Mouse (Mus musculus) ES-Bruce4 (cell line): ENCODE data around the gene Endou. TPM values are rescaled to one million over a fixed set of nuclear protein-coding genes. Genes with fewer than 3 reads are reported as not detected.

ENCODE experiments used
- H3K27ac ChIP-seq: 2 replicates; pipeline ENCODE4 v1.5.1; 2012; ENCODE audit warnings: low read length, inconsistent platforms; ENCODE audit not compliant: insufficient read depth
- H3K27me3 ChIP-seq: 2 replicates; pipeline ENCODE4 v1.6.1; 2012; ENCODE audit warnings: mild to moderate bottlenecking, low read length, inconsistent platforms; ENCODE audit not compliant: control insufficient read depth, poor library complexity, insufficient read depth, severe bottlenecking
- H3K36me3 ChIP-seq: 2 replicates; pipeline ENCODE4 v1.6.1; 2012; ENCODE audit warnings: inconsistent platforms, mild to moderate bottlenecking, low read length, moderate library complexity; ENCODE audit not compliant: control insufficient read depth, poor library complexity, insufficient read depth, severe bottlenecking
- H3K4me1 ChIP-seq: one replicate; pipeline ENCODE4 v1.8.1; 2011; ENCODE audit warnings: low read length; ENCODE audit not compliant: control insufficient read depth, insufficient read depth
- H3K4me3 ChIP-seq: 2 replicates; pipeline ENCODE4 v1.5.1; 2011; ENCODE audit warnings: low read depth, mild to moderate bottlenecking, low read length
- H3K9ac ChIP-seq: 2 replicates; pipeline ENCODE4 v1.6.1; 2012; ENCODE audit warnings: low read depth, mild to moderate bottlenecking, inconsistent platforms; ENCODE audit not compliant: poor library complexity, severe bottlenecking
- H3K9me3 ChIP-seq: replicated peaks from 2 replicates; pipeline ENCODE4 v1.6.1; 2012; ENCODE audit warnings: mild to moderate bottlenecking, low read length, inconsistent platforms; ENCODE audit not compliant: control insufficient read depth, poor library complexity, insufficient read depth, severe bottlenecking
- CTCF ChIP-seq: IDR thresholded peaks from one replicate; pipeline ENCODE4 v1.8.1; 2011; ENCODE audit warnings: low read depth, low read length
- EP300 ChIP-seq: IDR thresholded peaks from 2 replicates; pipeline ENCODE4 v1.6.1; 2011; ENCODE audit warnings: low read depth, low read length; ENCODE audit not compliant: insufficient read depth
- POLR2A ChIP-seq: IDR thresholded peaks from one replicate; pipeline ENCODE4 v1.8.1; 2011; ENCODE audit warnings: low read length; ENCODE audit not compliant: insufficient read depth
- polyA plus RNA-seq: library from polyadenylated mRNA; stranded (reverse); fragments of >200 nt; gene quantifications from 2 replicates; pipeline ENCODE4 v1.2.4, GENCODE M21; 2011; ENCODE audit warnings: low read depth; ENCODE audit not compliant: missing spikeins, insufficient read depth, insufficient read length

Gene Endou
- polyA plus RNA-seq, 1 experiment, result 1.2 TPM

GRCm38 (mm10) chr15:97664981-97665668 is 66.0 kb downstream of the Endou start:
- Histone ChIP-seq H3K9ac (no peak overlapping the region), H3K27me3 (no peaks in the 10 kb centered on the region), H3K9me3 (no peaks in the 10 kb centered on the region), H3K4me1 (no peaks in the 10 kb centered on the region), H3K36me3 (no peaks in the 10 kb centered on the region), H3K27ac (no peak overlapping the region), H3K4me3 (no peak overlapping the region)
- TF ChIP-seq POLR2A (no peak), EP300 (no peak), CTCF (peak; percentile 77)

DNA sequence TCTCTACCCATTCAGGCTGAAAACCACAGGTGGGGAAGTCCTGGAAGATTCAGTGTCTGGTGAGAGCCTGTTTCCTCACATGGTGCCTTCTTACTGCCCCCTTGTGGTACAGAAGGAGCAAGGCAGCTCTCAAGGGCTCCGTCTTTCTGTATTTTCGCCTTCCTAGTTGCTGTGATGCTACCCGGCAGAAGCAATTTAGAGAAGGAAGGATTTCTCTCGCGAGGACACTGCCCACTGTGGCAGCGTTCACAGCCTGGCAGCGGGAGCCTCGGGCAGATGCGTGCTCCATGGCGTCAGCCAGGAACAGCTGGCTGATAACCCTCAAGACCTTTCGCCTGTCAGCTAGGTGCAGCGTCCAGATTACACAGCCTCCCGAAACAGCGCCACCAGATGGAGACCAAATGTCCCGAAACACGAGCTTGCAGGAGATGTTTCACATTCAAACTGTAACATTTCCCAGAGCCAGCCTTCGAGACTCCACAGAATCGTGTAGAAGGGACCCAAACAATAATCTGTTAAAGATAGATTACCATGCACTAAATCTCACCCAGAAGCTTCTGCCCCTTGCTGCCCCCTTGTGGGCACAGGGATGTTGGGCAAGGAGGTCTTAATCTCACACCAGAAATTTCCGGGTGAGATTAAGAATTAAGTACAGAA is 67.3 kb downstream of the Endou start:
- no peaks in the 10 kb centered on the region for H3K4me1 ChIP-seq
- no peak overlapping the region for H3K27ac ChIP-seq
- no peaks in the 10 kb centered on the region for H3K9me3 ChIP-seq
- peak; percentile 72 for TF ChIP-seq CTCF
- TF ChIP-seq EP300, result no peak
- no peaks in the 10 kb centered on the region for H3K27me3 ChIP-seq
- H3K4me3 ChIP-seq, result peak overlapping the region; percentile 50
- no peak overlapping the region for H3K9ac ChIP-seq
- no peaks in the 10 kb centered on the region for H3K36me3 ChIP-seq

Other genes starting within 250 kb of the Endou start
- 39.6 and 41.7 TPM in 2 replicates for gene Rpap3, start 25.5 kb downstream of the Endou start, polyA plus RNA-seq
- gene Rapgef3, start 36.6 kb upstream of the Endou start, polyA plus RNA-seq, result 3.1 and 3.5 TPM in 2 replicates
- gene Slc48a1, start 47.2 kb upstream of the Endou start, polyA plus RNA-seq, result 16.0 and 17.2 TPM in 2 replicates
- gene Hdac7, start 113.2 kb upstream of the Endou start, polyA plus RNA-seq, result 14.4 and 16.9 TPM in 2 replicates
- gene Vdr, start 179.3 kb upstream of the Endou start, polyA plus RNA-seq, result 1.5 and 1.6 TPM in 2 replicates
- 48.5 and 49.2 TPM in 2 replicates for gene Tmem106c, start 232.9 kb upstream of the Endou start, polyA plus RNA-seq